Mouse (Mus musculus) neural tube, embryonic 15.5 days (tissue): Measurements from ENCODE around the gene Bcl2a1d. TPM values are rescaled to one million over a fixed set of nuclear protein-coding genes. Genes with fewer than 3 reads are reported as not detected.
"Not testable (repeated sequence)": the region's sequence is repeated elsewhere in the genome, so short reads cannot be mapped to it uniquely, and the experiment has no call there.

Experiments used
- ATAC-seq: fragments of 200-750 bp; cut with Nextera tagmentation; 2 replicates; pipeline ENCODE4 v1.8.0; 2017; ENCODE audit warnings: mild to moderate bottlenecking, moderate TSS enrichment, moderate library complexity; ENCODE audit not compliant: low FRiP score
- H3K27ac ChIP-seq: fragments of 300-500 bp; sonication (generic); replicated peaks from 2 replicates; pipeline ENCODE4 v1.5.1; 2015; ENCODE audit warnings: mild to moderate bottlenecking, inconsistent platforms
- H3K27me3 ChIP-seq: fragments of 300-500 bp; sonication (generic); replicated peaks from 2 replicates; pipeline ENCODE4 v1.6.1; 2015; ENCODE audit warnings: inconsistent platforms
- H3K36me3 ChIP-seq: fragments of 300-500 bp; sonication (generic); 2 replicates; pipeline ENCODE4 v1.6.1; 2015; ENCODE audit warnings: inconsistent platforms
- H3K4me1 ChIP-seq: fragments of 300-500 bp; sonication (generic); 2 replicates; pipeline ENCODE4 v1.6.1; 2015; ENCODE audit warnings: inconsistent platforms
- H3K4me2 ChIP-seq: fragments of 300-500 bp; sonication (generic); 2 replicates; pipeline ENCODE4 v1.6.1; 2015; ENCODE audit warnings: inconsistent platforms, mild to moderate bottlenecking, moderate library complexity
- H3K4me3 ChIP-seq: fragments of 300-500 bp; sonication (generic); replicated peaks from 2 replicates; pipeline ENCODE4 v1.5.1; 2015; ENCODE audit warnings: mild to moderate bottlenecking, inconsistent platforms
- H3K9ac ChIP-seq: fragments of 300-500 bp; sonication (generic); replicated peaks from 2 replicates; pipeline ENCODE4 v1.6.1; 2015; ENCODE audit warnings: mild to moderate bottlenecking, inconsistent platforms
- H3K9me3 ChIP-seq: fragments of 300-500 bp; sonication (generic); replicated peaks from 2 replicates; pipeline ENCODE4 v1.6.1; 2016; ENCODE audit warnings: inconsistent platforms
- WGBS: fragments of 180-500 bp; shearing (Covaris S2); methylation state at CpG from one replicate; pipeline ENCODE4 v1.1.7; 2015; ENCODE audit warnings: mixed read lengths; 5-methylcytosine and 5-hydroxymethylcytosine counted together
- polyA plus RNA-seq: library from polyadenylated mRNA; unstranded; fragments of >200 nt; fragmentation: Nextera tagmentation; extraction: Ambion mirVana; gene quantifications from 2 replicates; pipeline ENCODE4 v1.2.1, GENCODE M21; 2015

Bcl2a1d gene
- polyA plus RNA-seq, 1 experiment from 2014 or later: not detected

DNA sequence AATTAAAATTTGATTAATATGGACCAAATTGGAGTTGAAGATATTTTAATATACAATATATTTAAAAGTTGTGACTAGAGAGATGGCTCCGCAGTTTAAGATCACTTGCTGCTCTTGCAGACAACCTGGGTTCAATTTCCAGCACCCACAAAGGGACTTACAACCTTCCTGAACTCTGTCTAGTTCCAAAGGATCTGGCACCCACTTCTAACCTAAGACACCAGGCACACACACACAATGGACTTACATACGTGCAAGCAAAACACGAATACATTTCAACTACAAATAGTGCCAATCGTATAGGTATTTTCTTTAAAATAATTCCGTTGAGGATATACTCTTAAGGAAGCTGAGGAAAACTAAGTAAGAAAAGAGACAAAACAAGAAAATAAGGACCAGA, 13.1 kb downstream of the Bcl2a1d start:
- not testable (repeated sequence) for H3K9ac ChIP-seq, H3K4me1 ChIP-seq, ATAC-seq, H3K36me3 ChIP-seq, H3K27ac ChIP-seq, H3K9me3 ChIP-seq, H3K27me3 ChIP-seq
- peak overlapping the region; percentile 40 for H3K4me3 ChIP-seq
- peak overlapping the region; percentile 48 for H3K4me2 ChIP-seq
- 76% methylated on average over 5 of the region's 5 CpGs for WGBS

GRCm38 (mm10) chr9:88718140-88718539, 13.6 kb downstream of the Bcl2a1d start:
- 38% methylated on average over 2 of the region's 2 CpGs for WGBS
- not testable (repeated sequence) for H3K36me3 ChIP-seq, H3K4me1 ChIP-seq, H3K27ac ChIP-seq, H3K4me2 ChIP-seq, H3K9me3 ChIP-seq, H3K9ac ChIP-seq, ATAC-seq, H3K27me3 ChIP-seq, H3K4me3 ChIP-seq

DNA sequence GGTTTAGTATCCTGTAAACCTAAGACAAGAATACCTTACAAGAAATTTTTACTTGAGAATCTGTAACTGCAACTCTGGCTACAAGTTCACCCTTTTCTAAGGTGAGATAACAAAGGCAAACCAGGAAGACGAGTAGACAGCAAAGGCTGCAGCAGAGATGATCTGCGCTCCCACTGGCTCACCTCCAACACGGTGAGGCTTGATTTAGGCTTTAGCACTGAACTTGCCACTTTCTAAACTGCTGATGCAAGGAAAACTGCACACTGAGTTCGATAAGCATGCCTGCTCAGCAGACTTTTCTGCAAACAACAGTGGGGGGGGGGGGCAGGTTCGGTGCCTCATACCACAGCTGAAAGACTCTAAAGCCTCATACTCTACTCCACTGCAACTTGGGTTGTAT, 17.2 kb downstream of the Bcl2a1d start:
- H3K36me3 ChIP-seq, H3K4me2 ChIP-seq, ATAC-seq, H3K9ac ChIP-seq, H3K4me3 ChIP-seq, H3K9me3 ChIP-seq, H3K27me3 ChIP-seq, H3K4me1 ChIP-seq, H3K27ac ChIP-seq: not testable (repeated sequence)
- 69% methylated on average over 5 of the region's 5 CpGs for WGBS

DNA sequence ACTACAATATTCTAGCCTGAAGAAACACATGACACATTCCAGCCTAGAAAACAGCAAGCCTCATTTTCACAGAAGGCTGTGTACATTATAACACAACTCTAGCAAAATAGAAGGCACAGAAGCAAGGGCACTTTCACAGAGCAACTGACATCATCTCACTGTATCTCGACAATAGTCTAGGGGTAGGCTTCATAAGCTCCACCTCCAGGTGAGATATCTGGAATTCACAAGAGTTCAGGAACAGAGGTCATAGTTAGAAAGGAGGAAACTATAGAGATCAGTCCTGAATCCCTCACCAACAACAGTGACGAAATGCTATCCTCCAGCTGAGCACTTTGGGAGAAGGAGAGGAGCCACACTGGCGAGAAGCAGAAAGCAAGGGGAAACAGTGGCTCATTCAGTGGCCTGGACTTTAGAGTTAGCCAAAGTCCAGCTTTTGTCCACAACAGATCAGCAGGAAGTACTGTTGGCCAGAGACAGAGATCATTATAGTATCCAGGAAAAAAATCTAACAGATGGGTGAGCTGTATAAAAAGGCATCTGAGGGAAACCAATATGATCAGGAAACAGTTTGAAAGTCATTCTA, 19.5 kb downstream of the Bcl2a1d start:
- not testable (repeated sequence) for H3K9me3 ChIP-seq, H3K27me3 ChIP-seq, H3K4me2 ChIP-seq, ATAC-seq, H3K4me3 ChIP-seq, H3K9ac ChIP-seq, H3K4me1 ChIP-seq, H3K27ac ChIP-seq, H3K36me3 ChIP-seq
- WGBS: 85% methylated on average over 3 of the region's 3 CpGs

GRCm38 (mm10) chr9:88710910-88711438, 20.7 kb downstream of the Bcl2a1d start:
- H3K4me1 ChIP-seq, H3K27ac ChIP-seq, H3K36me3 ChIP-seq, H3K4me2 ChIP-seq, H3K9me3 ChIP-seq, H3K27me3 ChIP-seq, H3K9ac ChIP-seq, H3K4me3 ChIP-seq, ATAC-seq: not testable (repeated sequence)
- 97% methylated on average over 4 of the region's 5 CpGs for WGBS

DNA sequence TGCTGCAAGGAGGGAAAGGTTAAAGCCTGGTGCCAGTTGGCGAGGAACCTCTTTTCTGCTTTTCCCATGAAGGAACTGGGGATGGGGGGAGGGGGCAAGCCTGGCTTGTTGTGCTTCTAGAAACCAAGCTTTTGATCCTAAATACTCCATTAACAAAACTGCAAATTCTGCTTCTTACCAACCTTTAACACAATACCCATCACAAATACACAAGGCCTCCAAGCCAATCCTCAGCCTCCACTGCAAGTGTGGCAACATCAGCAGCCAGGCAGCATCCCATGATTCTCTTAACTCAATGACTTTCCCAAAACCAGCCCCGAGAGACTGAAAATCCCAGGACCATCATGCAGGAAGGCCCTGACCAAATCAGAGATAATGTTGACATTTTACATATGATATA, 21.3 kb downstream of the Bcl2a1d start:
- not testable (repeated sequence) for ATAC-seq, H3K4me2 ChIP-seq, H3K27ac ChIP-seq, H3K36me3 ChIP-seq, H3K27me3 ChIP-seq, H3K9me3 ChIP-seq, H3K4me1 ChIP-seq, H3K4me3 ChIP-seq, H3K9ac ChIP-seq
- 85% methylated on average over 2 of the region's 2 CpGs for WGBS

DNA sequence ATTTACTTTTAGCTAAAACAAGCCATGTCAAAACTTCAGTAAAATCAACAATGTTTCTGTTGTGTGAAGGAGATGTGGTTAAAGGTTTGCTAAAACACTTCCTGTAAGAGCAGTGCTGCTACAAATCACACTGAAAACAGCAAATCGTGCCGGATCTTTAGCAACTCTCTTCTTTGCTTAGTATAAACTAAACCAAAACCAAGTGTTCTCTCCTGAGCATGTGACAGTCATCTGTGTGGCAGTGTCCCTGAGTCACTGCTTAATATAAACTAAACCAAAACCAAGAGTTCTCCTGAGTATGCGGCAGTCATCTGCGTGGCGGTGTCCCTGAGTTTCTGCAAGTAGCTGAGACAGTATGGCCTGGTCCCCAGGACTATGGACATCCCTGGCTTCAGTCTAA, 21.9 kb downstream of the Bcl2a1d start:
- H3K9ac ChIP-seq, H3K4me1 ChIP-seq, H3K27ac ChIP-seq, ATAC-seq, H3K27me3 ChIP-seq, H3K36me3 ChIP-seq, H3K4me3 ChIP-seq, H3K4me2 ChIP-seq, H3K9me3 ChIP-seq: not testable (repeated sequence)
- WGBS: 89% methylated on average over 5 of the region's 5 CpGs

GRCm38 (mm10) chr9:88709304-88709703, 22.4 kb downstream of the Bcl2a1d start:
- no peak for ATAC-seq
- H3K9ac ChIP-seq: no peak overlapping the region
- no peaks in the 10 kb centered on the region for H3K27me3 ChIP-seq
- no peak overlapping the region for H3K4me3 ChIP-seq
- H3K36me3 ChIP-seq: no peaks in the 10 kb centered on the region
- H3K4me2 ChIP-seq: no peak overlapping the region
- 96% methylated on average over 6 of the region's 6 CpGs for WGBS
- no peaks in the 10 kb centered on the region for H3K9me3 ChIP-seq
- H3K4me1 ChIP-seq: no peaks in the 10 kb centered on the region
- no peak overlapping the region for H3K27ac ChIP-seq

GRCm38 (mm10) chr9:88706700-88707099, 25.0 kb downstream of the Bcl2a1d start:
- Histone ChIP-seq H3K9ac (no peak overlapping the region), H3K27ac (no peak overlapping the region), H3K9me3 (no peaks in the 10 kb centered on the region), H3K36me3 (no peaks in the 10 kb centered on the region), H3K27me3 (no peaks in the 10 kb centered on the region), H3K4me2 (no peak overlapping the region), H3K4me1 (no peaks in the 10 kb centered on the region), H3K4me3 (no peak overlapping the region)
- ATAC-seq: no peak
- 81% methylated on average over 4 of the region's 4 CpGs for WGBS

GRCm38 (mm10) chr9:88705157-88705556, 26.6 kb downstream of the Bcl2a1d start:
- not testable (repeated sequence) for H3K4me3 ChIP-seq, ATAC-seq, H3K4me2 ChIP-seq, H3K9me3 ChIP-seq, H3K4me1 ChIP-seq, H3K9ac ChIP-seq, H3K27ac ChIP-seq, H3K27me3 ChIP-seq, H3K36me3 ChIP-seq
- WGBS: 84% methylated on average over 8 of the region's 8 CpGs

DNA sequence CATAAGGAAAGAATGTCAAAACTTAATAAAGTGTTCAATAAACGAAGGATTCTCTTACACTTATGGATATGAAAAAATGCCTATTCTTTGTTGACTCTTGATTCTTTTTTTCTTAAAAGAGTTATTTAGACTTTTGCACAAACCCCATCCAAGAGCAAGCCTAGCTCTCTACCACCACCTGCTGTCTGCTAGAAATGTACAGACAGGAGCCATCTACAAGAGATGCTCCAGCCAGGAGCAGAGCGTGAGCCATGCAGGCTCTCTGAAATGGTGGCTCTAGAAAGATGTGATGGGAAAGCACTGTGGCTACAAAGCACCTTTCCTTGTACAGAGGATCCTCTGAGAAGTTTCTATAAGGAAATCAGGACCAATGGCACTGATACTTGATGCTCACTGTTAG, 33.0 kb downstream of the Bcl2a1d start:
- no CpG with 5 or more reads among the region's 2 CpGs for WGBS
- H3K4me2 ChIP-seq, ATAC-seq, H3K4me1 ChIP-seq, H3K36me3 ChIP-seq, H3K27ac ChIP-seq, H3K9me3 ChIP-seq, H3K9ac ChIP-seq, H3K4me3 ChIP-seq, H3K27me3 ChIP-seq: not testable (repeated sequence)

GRCm38 (mm10) chr9:88691307-88691706, 40.4 kb downstream of the Bcl2a1d start:
- ATAC-seq, H3K9ac ChIP-seq, H3K27ac ChIP-seq, H3K36me3 ChIP-seq, H3K4me2 ChIP-seq, H3K4me1 ChIP-seq, H3K4me3 ChIP-seq, H3K9me3 ChIP-seq, H3K27me3 ChIP-seq: not testable (repeated sequence)
- WGBS: 90% methylated on average over 2 of the region's 2 CpGs

DNA sequence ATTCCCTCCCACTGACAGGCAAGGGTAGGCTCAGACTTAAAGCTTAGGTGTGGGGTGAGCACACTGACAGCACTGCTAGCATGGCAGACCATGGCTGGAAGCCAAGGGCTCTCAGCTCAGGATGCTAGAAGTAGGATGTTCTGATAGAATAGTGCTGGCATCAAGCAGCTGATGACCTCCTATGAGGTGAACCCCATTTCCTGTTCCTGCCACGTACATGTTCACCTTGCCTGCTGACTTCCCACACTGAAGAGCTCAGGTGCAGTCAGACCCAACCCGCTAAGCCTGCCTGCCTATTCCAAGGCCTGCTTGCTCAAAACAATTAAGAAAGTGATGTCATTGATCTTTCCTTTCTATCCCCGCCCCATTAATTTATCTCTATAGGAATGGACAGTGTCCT, 42.3 kb downstream of the Bcl2a1d start:
- H3K27ac ChIP-seq, H3K4me1 ChIP-seq, H3K4me3 ChIP-seq, H3K4me2 ChIP-seq, H3K36me3 ChIP-seq, H3K27me3 ChIP-seq, H3K9me3 ChIP-seq, ATAC-seq, H3K9ac ChIP-seq: not testable (repeated sequence)
- 83% methylated on average over 3 of the region's 3 CpGs for WGBS
